Mouse (Mus musculus) activated CD4-positive, CD25-positive, alpha-beta regulatory T cell, adult 9 weeks (primary cell): ENCODE results near the gene Nmnat2. TPM values are rescaled to one million over a fixed set of nuclear protein-coding genes. Genes with fewer than 3 reads are reported as not detected.

Experiments used
- polyA plus RNA-seq: library from polyadenylated mRNA; unstranded; fragments of 100-300 nt; shearing (Covaris generic); gene quantifications from one replicate; pipeline ENCODE4 v1.2.1, GENCODE M21; 2017

The Nmnat2 gene
- 0.83 TPM for polyA plus RNA-seq

GRCm38 (mm10) chr1:152954821-152955523 is at the start of gene Nmnat2:
Gene Nmnat2 (plus strand): TSS chr1:152954993.

Other genes starting within 250 kb of the Nmnat2 start
- not detected for gene Apobec4, start 204.4 kb upstream of the Nmnat2 start, polyA plus RNA-seq
- 1.2 TPM for gene Rgl1, start 188.6 kb upstream of the Nmnat2 start, polyA plus RNA-seq
- gene Arpc5, start 188.5 kb upstream of the Nmnat2 start, polyA plus RNA-seq: 762 TPM
- 7.8 TPM for gene Ncf2, start 154.8 kb upstream of the Nmnat2 start, polyA plus RNA-seq
- 55.6 TPM for gene Smg7, start 52.3 kb upstream of the Nmnat2 start, polyA plus RNA-seq
- 0.88 TPM for gene Lamc2, start 231.5 kb downstream of the Nmnat2 start, polyA plus RNA-seq